Comparison of ENCODE assay signal across 9 mouse cellular contexts in the genomic region with DNA sequence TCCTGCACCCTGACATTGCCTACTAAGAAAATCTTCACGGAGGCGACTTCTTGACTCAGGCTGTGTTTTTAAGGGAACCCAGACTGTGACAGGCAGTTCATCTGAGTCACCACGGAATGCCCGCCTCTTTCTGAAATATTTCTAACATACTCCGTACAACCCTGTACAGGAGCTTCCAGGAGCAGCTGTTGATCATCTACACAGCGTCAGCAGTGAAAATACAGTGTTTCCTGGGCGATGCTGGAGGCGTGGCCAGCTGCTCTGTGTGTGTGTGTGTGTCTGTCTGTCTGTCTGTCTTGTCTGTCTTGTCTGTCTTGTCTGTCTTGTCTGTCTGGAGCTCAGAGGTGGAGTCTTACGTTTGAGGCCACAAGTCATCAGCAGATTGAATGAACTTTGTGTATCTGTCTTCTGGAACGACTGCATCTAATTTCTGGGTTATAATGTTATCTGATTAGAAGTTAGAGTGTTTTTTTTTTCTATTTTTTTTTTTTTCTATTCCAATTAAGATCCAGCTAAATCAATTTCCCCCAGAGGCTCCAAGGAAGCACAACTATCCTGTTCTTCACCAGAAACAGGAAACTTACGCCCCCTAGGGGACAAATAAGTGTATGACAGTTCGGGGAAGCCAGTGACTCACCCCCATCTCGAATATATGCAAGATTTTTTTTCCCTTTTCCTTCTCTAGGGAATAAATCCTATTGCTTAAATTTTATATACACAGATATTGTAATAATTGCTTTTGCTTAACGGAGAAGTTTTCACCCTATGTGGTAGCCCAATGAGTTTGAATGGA. TPM values are rescaled to one million over a fixed set of nuclear protein-coding genes. Genes with fewer than 3 reads are reported as not detected.
A peak's percentile ranks its signal among the peaks of the same experiment; 100 is the strongest.
DNase-seq lines count a peak whose midpoint lies in the region; ATAC-seq lines count a peak whose summit lies in the region.
"Had no signal": no experiment of that assay in that cellular context is flagged by ENCODE, and none has a peak within 500 bp of the region (broad histone marks: within the 10 kb centered on the region; RNA-seq: fewer than 3 reads in every experiment).

No protein-coding gene starts in this region.

- no peak overlapping the region for H3K9ac ChIP-seq in hindbrain, embryonic 11.5 days (ENCODE audit: low read depth, low read length)
- no peak overlapping the region for H3K9ac ChIP-seq in hindbrain, embryonic 16.5 days (ENCODE audit: low read depth, low read length)

- H3K4me1 ChIP-seq in hindbrain, embryonic 11.5 days (replicated peaks; ENCODE audit: control insufficient read depth, insufficient read depth, low read length): no peaks in the 10 kb centered on the region
- H3K4me1 ChIP-seq in hindbrain, embryonic 16.5 days (ENCODE audit: control insufficient read depth, insufficient read depth, low read depth, low read length): peaks cover 6% of the 10 kb centered on the region; the same call in 1 of the 2 replicates

- 60% methylated on average over 14 of the region's 14 CpGs for WGBS in hindbrain, embryonic 11.5 days
- whole genome bisulfite sequencing in hindbrain, embryonic 16.5 days: 58% methylated on average over 14 of the region's 14 CpGs

- H3K27me3 ChIP-seq in hindbrain, embryonic 11.5 days (ENCODE audit: control insufficient read depth, insufficient read depth, low read length): no peaks in the 10 kb centered on the region
- no peaks in the 10 kb centered on the region for H3K27me3 ChIP-seq in hindbrain, embryonic 16.5 days (replicated peaks; ENCODE audit: control insufficient read depth, insufficient read depth, low read length)

- DNase-seq in hindbrain, embryonic 11.5 days (ENCODE audit: low spot score): peak; percentile 64
- peak; percentile 56 to 63 for DNase-seq in B cell, adult 2 months
- peak; percentile 22 for DNase-seq in embryo, embryonic 9.5 days (ENCODE audit: extremely low spot score)
- peak; percentile 56 to 71 for DNase-seq in left cerebral cortex, adult 18-20 months (ENCODE audit: low spot score in 2 of 2)
- peak; percentile 79 for DNase-seq in retina, embryonic 14.5 days (ENCODE audit: low spot score)
- no peak for DNase-seq in ovary, postnatal 36 days (ENCODE audit: low spot score)

- H3K27ac ChIP-seq in hindbrain, embryonic 11.5 days (ENCODE audit: low read depth, low read length): no peak overlapping the region
- no peak overlapping the region for H3K27ac ChIP-seq in hindbrain, embryonic 16.5 days (ENCODE audit: low read depth, low read length)

- H3K9me3 ChIP-seq in hindbrain, embryonic 11.5 days (ENCODE audit: control insufficient read depth, low read length): no peaks in the 10 kb centered on the region
- H3K9me3 ChIP-seq in hindbrain, embryonic 16.5 days (ENCODE audit: control insufficient read depth, low read length): no peaks in the 10 kb centered on the region

- H3K4me2 ChIP-seq in hindbrain, embryonic 11.5 days (replicated peaks; ENCODE audit: low read depth, low read length): no peak overlapping the region
- H3K4me2 ChIP-seq in hindbrain, embryonic 16.5 days (ENCODE audit: low read length): no peak overlapping the region

- ATAC-seq in hindbrain, embryonic 11.5 days (ENCODE audit: low FRiP score): no peak
- no peak for ATAC-seq in hindbrain, embryonic 16.5 days
- peak; percentile 79 for ATAC-seq in activated CD4-positive, CD25-positive, alpha-beta regulatory T cell, adult 4 months

- no peaks in the 10 kb centered on the region for H3K36me3 ChIP-seq in hindbrain, embryonic 11.5 days (ENCODE audit: control insufficient read depth, insufficient read depth, low read length)
- H3K36me3 ChIP-seq in hindbrain, embryonic 16.5 days (ENCODE audit: control insufficient read depth, insufficient read depth, low read length): no peaks in the 10 kb centered on the region

- no peak overlapping the region for H3K4me3 ChIP-seq in hindbrain, embryonic 11.5 days (ENCODE audit: low read depth, low read length)
- no peak overlapping the region for H3K4me3 ChIP-seq in hindbrain, embryonic 16.5 days (ENCODE audit: low read length)

RNA-seq across cellular contexts. Expression of a gene that starts 47.1 kb away (rescaled TPM):
- polyA plus RNA-seq in hindbrain, embryonic 11.5 days (2014; fragmentation: Nextera tagmentation; extraction: Ambion mirVana): not detected in 2 replicates
- polyA plus RNA-seq in hindbrain, embryonic 16.5 days (2015; fragmentation: Nextera tagmentation; extraction: Ambion mirVana): not detected in 2 replicates
- 100 to 1,000 TPM in 1 of 2 experiments, 10 to 100 TPM in 1; 54.4 to 136 TPM for polyA plus RNA-seq in activated CD4-positive, CD25-positive, alpha-beta regulatory T cell, adult 4 months (2017; shearing (Covaris generic))
- total RNA-seq in left cerebral cortex, adult 18-20 months (2021): not detected
- total RNA-seq: layer of hippocampus, postnatal 25 days had no signal

Comparison
In these comparisons a context has a peak if more than half of its experiments do, and no peak if none do; other contexts are left out.
1. RNA of a gene that starts 47.1 kb away (polyA plus RNA-seq): 54.4 to 136 TPM in activated CD4-positive, CD25-positive, alpha-beta regulatory T cell, adult 4 months; not detected in hindbrain, embryonic 11.5 days and not detected in hindbrain, embryonic 16.5 days; every median in the first group is over 10 times any median in the second.